Mouse (Mus musculus): ENCODE measurements around the gene Jund.

The Jund gene

DNA sequence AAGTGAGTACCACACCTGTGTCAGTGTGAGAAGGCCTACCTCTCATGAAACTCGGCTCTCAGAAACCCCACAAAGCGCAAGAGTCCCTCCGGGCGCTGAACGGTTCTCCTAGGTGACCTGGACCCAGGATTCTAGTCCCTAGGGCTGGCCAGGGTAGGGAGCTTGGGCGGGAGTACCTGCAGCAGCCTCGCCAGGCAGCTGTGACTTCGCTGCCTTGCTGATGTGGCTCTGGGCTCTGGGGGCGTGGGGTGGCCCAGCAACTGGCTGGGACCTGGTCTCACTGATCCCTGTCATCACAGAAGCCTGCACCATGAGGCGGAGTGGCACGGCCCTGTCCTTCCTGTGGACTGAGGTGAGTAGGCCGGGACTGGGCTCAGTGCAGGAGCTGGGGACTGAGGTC, 25.5 kb downstream of the Jund start:
- no peak for DNase-seq (ENCODE audit: low read depth, low spot score)

DNA sequence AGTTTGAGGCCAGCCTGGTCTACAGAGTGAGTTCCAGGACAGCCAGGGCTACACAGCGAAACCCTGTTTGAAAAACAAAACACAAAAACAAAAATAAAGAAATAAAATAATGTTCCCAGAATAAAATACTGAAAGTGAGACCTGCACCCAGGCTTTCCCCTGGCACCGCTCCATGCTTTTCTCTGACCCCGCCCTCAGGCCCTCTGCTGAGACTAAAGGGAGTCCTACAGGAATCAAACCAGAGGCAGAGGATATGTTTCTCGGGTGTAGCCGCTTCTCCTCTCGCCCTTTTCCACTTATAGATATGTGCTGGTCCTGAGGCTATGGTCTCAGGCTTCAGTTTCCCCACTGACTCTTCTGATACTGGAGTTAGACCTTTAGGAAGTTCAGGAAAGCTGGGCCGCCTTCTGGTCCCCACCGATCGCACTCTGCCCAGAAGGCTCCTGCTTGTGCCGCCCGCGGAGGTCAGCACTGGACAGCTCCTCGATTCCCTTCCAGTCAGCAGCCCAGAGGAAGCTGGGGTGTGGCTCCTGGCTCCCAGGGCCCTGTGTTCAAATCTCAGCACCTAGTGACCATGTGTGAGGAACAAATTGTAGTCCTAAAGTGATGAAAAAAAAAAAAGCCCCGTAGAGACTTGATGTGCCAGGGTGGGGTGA, 27.2 kb downstream of the Jund start:
- no peak for DNase-seq (ENCODE audit: low read depth, low spot score)

DNA sequence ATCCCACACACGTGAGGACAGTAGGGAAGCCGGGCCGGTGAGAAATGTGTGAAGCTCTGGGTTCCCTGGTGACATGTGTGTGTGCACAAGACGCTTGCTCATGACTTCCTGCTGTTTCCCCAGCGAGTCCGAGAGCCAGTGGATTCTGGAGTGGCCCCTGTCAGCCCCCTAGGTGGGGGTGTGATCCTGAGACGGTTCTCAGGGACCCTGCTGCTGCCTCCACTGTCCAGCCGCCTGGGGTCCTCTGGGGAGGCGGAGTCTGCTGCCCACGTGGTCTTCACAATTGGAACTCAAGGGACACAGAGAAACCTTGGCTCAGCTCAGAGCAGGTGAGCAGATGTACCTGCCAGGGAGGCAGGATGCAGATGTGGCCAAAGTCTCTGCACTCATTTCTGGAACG, 28.0 kb downstream of the Jund start:
- no peak for DNase-seq (ENCODE audit: low read depth, low spot score)

DNA sequence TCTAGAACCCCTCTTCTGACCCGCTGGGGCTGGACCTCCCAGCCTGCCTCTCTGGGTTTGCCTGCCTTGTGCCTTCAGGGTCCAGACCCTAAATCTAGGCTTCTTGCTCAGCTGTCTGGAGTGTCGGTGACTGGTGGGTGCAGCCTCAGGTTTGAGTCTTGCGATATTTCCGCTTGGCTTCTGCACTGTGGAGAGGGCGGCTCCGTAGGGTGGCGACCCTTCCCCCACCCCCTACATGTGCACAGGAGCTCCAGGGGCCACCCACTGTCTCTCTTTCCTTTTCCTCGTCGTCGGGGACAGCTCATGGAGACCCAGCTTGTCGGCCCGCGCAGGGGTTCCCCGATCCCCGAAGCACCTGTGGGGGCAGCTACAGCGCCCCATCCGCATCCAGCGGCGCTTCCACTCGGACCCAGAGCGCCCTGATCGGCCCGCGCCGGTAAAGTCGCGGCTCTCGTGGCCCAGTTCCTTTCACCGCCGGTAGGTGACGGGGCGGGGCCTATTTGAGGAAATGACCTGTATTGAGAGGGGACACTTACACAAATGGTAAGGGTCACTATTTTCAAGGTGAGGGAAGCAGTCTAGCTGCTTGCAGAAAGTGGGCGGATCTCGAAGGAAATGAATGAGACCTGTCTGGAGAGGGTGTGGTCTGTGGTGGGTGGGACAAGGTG, 31.2 kb downstream of the Jund start:
- no peak for DNase-seq (ENCODE audit: low read depth, low spot score)

DNA sequence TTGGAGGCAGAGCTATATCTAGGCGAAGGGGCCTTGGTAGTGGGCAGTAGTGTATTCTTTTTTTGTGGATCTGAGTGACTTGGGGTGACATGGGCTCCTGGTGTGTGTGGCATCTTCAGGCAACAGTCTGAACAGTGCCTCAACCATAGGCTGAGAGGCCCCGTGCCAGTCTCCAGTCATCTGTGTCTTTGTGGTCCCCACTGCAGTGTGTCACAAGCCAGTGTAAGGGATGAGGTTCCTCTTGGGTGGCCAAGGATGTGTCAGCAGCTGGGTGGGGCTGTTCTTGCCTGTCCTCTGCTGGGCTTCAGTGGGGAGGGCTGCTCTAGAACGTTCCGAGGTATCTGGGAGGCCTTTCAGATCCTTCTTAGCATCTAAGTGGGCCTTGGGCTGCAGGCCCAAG, 32.2 kb downstream of the Jund start:
- no peak for DNase-seq (ENCODE audit: low read depth, low spot score)

DNA sequence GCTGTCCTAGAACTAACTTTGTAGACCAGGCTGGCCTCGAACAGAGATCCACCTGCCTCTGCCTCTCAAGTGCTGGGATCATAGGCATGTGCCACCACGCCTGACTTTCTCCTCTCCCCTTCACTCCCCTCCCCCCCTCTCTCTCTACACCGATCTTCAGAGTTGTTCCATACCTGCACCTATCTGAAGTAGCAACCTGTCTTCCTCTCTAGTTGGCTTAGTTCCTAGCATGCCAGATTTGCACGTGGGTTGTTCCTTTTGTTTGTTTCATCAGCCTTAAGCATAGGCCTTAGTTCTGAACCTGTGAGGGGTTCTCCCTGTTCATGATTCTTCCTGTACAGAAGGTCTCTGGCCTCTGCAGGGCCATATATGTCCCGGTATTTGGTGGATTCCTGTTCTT, 39.0 kb downstream of the Jund start:
- DNase-seq (ENCODE audit: low read depth, low spot score): no peak

DNA sequence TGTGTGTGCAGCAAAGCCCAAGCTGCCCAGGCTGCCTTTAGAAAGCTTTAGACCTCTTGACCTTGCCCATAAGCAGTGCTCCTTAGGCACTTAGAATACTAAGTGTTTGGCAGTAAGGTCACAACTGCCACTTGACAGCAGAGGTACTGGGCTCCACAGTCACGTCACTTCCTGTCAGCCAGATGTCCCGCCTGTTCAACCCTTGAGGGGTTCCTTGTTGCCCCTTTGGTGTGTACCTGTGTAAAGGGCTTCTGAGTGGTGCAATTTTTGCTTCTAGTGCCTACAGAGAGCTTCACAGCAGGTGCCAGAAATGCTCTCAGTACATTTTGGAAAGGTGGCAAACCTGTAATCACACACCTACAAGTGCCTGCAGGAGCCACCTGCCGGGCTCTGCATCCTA, 39.5 kb downstream of the Jund start:
- no peak for DNase-seq (ENCODE audit: low read depth, low spot score)

DNA sequence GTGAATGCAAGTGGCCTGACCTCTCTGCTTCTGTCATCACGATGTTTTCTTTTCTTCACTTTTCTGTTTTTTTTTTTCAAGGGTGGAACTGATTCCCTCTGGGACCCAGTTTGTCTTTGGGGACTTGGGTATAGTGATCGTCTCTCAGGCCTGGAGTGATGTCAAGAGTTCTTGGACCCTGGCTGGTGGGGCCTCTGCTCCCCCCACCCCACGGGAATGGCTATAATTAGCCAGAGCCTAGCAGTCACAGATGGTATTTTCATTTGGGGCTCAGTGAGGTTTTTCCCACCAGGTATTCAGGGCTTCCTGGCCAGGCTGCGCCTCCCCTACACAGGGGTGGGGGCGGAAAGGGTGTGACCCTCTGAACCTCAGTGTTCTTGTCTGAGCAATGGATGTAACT, 42.9 kb downstream of the Jund start:
- DNase-seq (ENCODE audit: low read depth, low spot score): no peak

DNA sequence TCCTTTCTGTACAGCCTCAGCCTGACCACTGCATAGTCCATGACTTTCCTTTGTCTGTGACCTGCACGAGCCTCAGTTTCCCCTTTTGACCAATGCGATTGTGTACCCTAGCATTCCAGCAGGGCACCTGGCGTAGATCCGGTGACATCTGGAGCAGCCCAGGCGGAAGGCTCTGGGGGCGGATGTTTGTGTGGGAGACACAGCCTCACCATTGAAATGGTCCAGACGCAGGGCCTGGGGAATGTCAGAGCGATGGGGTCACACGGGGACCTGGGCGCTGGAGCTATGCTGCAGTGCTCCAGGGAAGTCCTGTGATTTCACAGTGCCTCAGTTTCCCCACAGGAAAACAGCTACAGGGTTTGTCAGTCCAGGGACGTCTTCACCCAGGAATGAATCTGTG, 43.4 kb downstream of the Jund start:
- DNase-seq (ENCODE audit: low read depth, low spot score): no peak

DNA sequence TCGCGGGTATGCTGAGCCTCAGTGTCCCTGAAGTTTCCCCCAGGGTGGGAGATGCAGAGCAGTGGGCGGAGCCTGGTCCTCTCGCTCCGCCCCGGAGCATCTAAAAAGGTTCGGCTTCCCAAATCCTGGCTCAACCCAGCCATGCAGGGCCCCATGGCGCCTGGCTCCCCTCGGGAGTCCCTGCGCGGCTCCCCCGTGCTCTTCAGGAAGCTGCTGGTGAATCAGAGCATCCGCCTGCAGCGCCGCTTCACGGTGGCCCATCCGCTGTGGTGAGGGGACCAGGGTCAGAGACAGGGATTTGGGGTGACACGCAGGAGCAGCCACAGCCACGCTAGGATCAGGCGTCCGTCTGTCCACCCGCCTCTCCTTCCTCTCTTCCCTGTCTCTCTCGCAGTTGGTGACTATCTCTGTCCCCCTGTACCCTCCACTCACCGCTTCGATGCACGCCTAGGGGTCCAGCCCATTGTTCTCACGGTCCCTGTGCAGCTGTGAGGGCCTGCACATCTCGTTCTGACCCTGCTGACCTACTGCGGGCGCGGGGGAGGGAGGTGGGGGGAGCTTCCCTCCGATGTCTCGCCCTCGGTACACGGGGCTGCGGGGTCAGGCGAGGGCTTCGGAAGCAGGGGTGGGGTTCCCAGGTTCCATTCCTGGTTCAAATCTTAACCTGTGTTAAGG, 44.4 kb downstream of the Jund start:
- no peak for DNase-seq (ENCODE audit: low read depth, low spot score)

DNA sequence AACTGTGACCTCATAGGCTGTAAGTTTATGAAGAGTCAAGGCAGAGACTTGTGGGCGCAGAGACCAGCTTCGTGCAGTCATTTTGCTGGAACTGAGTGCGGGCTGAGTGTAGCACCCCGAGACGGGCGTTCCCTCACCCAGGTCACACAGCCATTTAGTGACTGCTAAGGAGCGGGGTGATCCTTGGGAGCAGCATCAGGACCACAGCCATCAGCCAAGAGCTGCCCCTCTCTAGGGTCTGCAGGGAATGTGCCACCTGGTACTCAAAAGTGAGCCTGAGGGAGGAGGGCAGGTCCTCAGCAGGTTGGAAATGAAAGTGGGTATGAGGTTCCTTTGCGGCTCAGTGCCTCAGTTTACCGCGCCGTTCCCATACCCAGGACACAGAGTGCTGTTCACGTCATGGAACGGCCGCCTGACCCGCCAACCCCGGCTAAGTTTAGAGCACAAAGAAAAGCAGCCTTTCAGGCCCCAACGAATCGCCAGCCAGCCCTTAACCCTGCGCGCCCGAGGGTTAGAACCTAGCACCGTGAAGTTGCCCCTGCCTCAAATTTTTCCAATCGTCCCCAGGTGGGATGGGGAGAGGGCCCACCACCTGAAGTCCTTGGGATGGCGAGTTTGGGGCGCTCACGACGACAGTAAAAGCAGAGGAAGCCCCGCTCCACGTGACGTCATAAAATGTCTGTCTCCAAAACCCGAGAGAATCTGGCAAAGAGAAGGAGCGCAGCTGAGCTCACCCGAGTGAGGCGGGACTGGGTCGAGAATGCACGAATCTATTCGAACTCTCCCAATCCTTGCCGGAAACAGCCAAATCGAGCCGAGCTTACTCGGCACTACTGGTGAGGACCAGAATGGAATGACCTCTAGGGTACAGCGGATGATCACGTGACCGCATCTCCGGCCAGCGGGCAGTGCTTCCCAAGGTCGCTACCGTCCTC, 45.2 kb downstream of the Jund start:
- DNase-seq (ENCODE audit: low read depth, low spot score): no peak

DNA sequence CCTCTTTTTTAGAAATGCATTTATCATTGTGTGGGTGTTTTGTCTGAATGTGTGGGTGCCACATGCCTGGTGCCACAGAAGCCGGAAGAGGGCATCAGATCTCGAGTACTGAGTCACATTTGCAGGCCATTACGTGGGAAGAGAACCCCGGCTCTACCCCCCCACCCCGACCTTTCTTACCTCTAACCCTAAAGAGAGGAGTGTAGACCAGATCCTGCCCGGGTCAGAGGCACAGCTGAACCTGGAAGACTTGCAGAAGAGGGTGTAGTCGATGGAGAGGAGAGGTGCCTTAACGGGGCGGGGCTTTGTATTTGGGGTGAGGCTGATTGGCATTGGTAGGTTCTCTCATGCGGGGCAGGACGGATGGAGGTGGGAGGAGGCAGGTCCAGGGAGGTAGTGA, 46.1 kb downstream of the Jund start:
- no peak for DNase-seq (ENCODE audit: low read depth, low spot score)

DNA sequence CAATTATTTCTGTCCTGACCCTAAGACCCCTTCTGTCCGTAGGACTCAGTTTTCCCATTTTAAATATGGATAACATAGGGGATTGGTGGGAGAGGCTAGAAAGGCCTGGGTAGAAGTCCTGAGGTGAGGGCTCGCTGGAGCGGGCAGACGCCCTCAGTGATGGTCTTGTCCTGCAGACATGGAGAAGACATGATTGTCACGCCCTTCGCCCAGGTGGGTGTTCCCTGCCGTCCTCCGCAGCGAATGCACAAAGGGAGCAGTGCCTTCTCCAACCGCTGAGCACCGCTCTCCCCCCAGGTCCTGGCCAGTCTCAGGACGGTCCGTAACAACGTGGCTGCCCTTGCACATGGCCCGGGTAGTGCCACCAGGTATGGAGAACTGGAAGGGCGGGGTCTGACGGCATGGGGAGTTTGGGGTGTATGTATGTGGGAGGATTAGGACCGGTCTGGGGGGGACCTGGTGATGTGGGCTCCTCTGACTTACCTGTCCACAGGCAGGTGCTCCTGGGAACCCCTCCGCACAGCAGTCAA, 47.0 kb downstream of the Jund start:
- DNase-seq (ENCODE audit: low read depth, low spot score): no peak

DNA sequence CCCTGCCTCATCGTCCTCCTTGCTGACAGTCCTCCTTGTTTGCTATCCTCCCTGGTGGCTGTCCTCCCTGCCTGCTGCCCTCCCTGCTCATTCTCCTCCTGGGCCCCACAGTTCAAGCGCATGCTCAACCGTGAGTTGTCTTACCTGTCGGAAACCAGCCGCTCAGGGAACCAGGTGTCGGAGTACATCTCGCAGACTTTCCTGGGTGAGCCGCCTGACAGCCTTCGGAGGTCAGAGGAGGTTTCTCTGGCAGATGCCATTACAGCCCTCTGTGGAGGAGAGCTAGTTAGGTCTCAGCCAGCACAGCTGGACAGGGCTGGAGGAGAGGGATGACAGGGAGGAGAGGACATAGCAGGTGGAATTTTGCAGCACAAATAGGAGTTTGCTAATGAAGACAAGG, 47.9 kb downstream of the Jund start:
- DNase-seq (ENCODE audit: low read depth, low spot score): no peak

DNA sequence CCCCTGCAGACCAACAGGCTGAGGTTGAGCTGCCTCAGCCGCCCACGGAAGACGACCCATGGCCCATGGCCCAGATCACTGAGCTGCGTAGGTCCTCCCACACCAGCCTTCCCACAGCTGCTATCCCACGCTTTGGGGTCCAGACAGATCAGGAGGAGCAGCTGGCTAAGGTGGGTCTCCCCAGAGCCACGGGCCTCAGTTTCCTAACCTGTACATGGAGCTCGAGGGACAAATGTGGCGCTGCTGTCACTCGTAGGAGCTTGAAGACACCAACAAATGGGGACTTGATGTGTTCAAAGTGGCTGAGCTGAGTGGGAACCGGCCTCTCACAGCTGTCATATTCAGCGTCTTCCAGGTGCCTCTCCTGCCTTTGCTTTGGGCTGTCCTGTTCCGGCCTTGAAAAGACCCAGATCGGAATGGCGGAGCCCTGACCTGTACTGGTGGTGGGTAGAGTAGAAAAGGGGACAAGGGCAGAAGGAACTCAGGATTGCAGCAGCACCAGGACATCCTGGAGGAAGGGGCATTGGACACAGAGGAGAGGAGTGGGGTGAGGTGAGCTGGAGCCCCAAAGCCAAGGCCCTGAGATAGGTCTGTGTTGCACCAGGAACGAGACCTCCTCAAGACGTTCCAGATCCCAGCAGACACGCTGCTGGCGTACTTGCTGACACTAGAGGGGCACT, 48.6 kb downstream of the Jund start:
- no peak for DNase-seq (ENCODE audit: low read depth, low spot score)

DNA sequence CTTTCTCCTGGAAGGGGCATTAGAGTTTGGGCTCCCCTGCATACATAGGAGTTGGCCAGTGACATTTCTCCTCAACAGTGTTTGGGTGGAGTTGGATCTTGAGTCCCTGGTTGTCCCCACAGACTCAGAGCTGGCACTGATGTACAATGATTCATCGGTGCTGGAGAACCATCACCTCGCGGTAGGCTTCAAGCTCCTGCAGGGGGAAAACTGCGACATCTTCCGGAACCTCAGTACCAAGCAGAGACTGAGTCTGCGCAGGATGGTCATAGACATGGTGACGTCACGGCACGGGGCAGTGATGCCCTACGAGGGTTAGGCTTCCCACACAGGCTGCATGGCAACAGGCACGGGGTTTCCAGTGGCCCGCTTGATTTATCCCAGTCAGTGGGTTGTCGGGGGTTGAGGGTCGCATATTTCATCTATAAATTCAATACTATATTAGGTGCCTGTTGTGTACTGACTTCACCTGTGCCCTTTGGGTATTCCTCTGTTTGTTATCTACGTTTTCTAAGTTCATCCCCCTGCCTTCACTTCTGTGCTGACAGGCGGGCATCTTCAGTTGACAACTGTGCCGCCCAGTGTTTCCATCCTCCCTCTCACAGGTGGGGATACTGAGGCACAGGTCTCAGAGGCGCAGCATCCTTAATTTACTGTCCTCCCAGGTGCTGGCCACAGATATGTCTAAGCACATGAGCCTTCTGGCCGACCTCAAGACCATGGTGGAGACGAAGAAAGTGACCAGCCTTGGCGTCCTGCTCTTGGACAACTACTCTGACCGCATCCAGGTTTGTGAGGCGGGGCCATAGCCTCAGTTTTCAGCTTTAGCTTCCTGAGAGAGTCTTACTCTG, 49.7 kb downstream of the Jund start:
- DNase-seq (ENCODE audit: low read depth, low spot score): no peak

DNA sequence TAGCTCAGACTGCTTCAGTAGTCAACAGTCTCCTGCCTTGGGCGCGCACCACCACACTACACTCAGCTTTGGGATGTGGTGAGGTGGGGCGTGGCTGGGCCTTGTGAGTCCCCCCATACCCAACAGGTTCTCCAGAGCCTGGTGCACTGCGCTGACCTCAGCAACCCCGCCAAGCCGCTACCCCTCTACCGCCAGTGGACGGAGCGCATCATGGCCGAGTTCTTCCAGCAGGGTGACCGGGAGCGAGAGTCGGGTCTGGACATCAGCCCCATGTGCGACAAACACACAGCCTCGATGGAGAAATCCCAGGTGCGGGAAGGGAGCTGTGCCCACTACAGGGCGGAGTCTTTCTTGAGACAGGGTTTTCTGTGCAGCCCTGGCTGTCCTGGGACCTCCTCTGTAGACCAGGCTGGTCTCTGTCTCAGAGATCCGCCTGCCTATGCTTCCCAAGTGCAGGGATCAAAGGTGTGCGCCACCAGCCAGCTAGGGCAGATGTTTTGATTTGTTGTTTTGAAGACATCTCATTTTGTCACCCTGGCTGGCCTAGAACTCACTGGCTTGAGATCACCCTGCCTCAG, 50.4 kb downstream of the Jund start:
- no peak for DNase-seq (ENCODE audit: low read depth, low spot score)
